Mouse (Mus musculus) T-helper 1 cell (primary cell): Measurements from ENCODE around the gene Aplf.
"Not testable (repeated sequence)": the region's sequence is repeated elsewhere in the genome, so short reads cannot be mapped to it uniquely, and the experiment has no call there.

Experiments
- in situ Hi-C: fragments of 300-600 bp; cut with MboI, MseI; formaldehyde crosslinking; loops from one replicate; pipeline ENCODE4 v1.15.1; 2025; ENCODE audit warnings: high pct_unique_total_duplicates

Gene Aplf

GRCm38 (mm10) chr6:87671771-87672517, at the start of gene Aplf:
TSS of gene Aplf (minus strand) at chr6:87672193.
- in situ Hi-C loops: no loop called here

DNA sequence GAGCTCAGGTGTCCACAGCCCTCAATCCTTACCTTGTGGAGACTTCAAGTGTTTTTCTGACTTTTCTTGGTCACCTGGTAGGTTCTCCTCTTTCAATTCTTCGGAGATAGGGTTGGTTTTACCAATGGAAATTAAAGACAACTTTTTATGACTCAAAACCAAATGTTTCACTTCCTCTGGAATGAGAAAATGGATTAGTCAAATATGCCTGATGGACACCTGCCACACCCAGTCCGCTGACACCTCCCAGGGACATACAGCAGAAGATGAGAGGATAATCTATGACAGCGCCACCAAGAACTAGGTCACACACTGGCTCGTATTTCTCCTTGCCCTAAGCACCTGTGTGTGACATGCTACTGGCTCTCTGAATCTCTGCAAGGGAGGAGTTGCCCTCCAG, 42.1 kb upstream of the Aplf start:
- in situ Hi-C loops: no loop called here

DNA sequence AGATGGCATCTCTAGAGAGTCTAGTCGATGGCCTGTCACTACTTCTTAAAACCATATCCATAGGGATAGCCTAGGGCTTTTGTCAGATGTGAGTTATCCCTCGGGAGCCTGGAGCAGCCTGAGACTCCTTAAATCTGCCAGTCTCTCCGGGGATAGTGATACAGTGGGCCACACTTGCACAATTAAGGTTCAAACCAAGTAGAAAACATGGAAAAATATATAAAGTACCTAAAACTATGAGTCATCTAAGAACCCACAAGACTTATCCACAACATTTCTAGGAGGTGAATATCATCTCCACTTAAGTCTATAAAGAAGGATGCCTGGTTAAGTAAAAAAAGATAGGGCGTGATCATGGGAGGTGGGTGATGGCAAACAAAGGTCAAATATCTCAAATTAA, 40.3 kb upstream of the Aplf start:
- in situ Hi-C loops: no loop called here

GRCm38 (mm10) chr6:87706246-87706645, 34.3 kb upstream of the Aplf start:
- in situ Hi-C loops: no loop called here

- in situ Hi-C loops: no loop called here
Measured at GRCm38 (mm10) chr6:87696544-87696943, 24.6 kb upstream of the Aplf start.

DNA sequence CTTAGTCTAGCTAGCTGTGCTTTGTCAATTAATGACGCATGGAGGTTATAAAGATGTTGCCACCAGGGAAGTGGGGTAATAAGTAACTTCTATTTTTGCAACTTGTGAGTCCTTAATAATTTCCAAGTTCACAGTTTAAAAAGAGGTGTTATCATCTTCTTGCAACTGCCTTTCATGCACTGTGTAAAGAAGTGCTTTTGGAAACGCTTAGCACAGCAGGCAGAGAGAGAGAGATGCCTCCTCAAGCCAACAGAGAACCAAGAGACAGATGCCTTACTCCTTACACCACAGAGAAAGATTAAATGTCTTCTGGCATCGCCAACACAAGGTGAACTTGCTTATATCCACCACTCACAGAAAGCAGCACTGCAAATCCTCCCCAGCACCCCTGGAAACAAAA, 24.0 kb upstream of the Aplf start:
- in situ Hi-C loops: no loop called here

DNA sequence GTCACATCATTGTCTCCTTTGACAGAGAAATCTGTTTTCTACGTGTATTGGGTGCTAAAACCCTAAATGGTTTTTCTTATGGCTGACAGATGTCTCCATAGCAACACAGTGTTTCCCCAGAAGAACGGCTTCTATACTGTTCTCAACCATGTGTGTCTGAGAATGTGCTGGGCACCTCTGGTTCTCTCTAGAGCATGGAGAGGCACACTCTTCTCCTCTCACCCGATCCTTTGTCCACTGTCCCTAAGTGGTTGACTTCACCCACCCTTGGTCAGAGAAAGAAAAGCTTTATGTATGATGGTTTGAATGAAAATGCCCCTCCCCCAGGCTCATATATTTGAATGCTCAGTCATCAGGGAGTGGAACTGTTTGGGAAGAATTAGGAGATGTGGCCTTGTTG, 8.4 kb upstream of the Aplf start:
- in situ Hi-C loops: no loop called here

DNA sequence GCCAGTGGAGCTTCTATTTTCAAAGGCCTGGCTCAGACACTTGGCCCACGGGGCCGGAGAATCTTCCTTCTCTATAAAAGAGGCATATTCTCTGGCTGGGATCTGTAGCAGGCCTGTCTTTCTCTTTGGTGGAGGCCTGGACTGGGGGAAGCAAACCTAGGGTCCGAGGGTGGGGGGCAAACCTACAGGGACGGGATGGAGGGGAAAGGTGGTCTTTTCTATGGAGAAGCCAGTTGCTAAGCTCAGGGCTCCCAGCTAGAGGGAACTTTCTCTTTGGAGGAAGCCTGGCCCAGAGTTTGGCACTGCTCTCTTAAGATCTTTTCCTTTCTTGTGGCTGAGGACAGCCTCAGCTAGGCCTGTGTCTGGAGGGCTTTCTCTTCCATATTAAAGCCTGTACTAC, 668 bp upstream of the Aplf start:
- in situ Hi-C loops: no loop called here

DNA sequence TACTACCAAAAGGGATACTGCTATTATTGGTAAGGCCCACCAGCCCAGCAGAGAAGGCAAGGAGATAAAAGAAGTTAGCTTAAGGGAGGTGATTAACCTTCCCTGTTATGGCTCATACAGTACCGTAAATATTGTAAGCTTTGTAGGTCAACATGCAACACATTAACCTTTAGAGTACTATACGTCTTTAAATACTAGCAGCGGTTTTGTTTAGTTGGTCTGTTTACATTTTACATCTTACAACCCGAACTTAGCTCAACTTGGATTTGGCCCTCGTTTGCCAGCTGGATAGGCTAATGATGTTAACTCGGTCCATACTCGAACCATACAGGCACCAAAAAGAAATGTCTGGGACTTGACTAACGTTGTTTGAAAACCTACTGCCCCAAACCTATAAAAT, 640 bp downstream of the Aplf start:
- in situ Hi-C loops: no loop called here

DNA sequence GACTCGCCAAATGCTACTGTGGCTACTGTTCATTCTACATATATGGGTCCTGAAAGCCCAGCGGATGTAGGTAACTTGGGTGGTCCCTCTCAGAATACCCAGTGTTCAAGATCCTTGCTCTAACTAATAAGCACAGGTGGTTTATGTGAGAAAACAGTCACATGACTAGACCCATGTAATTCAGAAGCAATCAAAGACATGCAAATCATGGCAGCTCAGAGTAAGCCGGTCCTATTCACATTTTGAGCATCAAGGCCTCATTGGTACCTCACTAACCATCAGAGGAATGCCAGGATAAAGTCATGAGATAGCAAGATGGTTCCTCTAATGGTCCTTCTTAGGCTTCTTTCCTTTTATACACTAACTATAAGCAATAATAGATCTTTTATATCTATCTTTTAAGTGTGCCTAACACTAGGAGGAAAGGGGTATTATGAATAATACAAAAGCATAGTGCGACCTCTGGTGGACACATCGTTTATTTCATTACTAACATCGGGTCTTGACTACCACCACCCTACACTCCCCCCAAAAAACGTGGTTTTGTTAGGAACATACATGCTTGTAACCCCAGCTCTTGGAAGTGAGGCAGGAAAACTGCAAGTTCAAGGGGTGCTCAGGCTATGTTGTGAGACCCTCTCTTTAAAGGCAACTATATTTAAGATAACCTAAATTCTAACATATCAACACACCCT, 2.0 kb downstream of the Aplf start:
- in situ Hi-C loops: no loop called here

DNA sequence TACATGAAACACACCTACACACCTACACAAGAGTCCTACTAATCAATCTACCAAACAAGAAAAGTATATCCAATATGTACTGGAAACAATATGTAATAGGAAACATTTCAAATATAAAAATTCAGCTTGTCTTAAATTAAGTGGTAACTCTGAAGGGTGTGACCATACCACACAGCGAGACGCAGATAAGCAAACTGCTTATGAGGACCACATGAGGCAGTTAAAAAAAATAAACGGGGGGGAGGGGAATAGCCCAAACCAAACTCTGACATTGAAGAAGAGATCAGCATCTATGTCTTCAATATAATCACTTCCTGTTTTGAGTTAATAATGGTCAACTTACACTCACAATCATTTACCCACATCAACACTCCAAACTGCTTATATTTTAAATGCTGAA, 3.3 kb downstream of the Aplf start:
- in situ Hi-C loops: no loop called here

DNA sequence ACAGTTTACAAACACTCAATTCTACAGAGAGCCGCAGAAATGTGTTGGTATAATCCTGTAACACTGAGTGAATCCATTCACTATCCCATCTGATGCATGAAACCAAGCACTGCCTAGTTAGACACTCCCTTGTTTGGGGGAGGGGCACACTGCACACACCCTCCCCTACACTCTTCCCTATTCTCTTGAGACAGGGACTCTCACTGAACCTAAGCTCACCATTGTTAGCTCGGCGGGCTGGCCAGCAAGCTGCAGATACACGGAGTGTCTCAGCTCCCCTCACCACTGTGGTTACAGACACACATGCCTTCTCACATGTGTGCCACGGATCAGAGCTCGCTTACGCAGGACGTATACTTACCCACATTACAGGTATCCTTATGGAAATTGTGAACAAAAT, 4.2 kb downstream of the Aplf start:
- in situ Hi-C loops: no loop called here

DNA sequence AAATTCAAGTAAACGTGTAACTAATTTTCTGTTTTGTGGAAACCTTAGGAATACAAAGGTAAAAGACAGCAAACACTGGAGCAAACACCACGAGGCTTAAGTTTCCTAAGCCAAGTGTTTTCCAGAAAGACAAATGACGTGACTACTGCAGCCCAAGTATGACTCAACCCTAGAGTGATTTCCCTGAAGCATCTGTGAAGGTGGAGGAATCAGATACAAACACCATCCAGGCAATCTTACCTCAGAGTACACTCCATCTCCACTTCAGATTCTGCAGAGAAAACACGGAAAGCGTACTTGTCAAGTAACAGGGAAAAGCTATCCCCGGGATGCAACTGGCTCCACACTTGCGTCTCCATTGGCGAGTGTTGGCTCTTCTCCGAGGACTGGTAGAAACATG, 8.5 kb downstream of the Aplf start:
- in situ Hi-C loops: no loop called here

- in situ Hi-C loops: no loop called here
Measured at GRCm38 (mm10) chr6:87662197-87662596, 9.8 kb downstream of the Aplf start.

GRCm38 (mm10) chr6:87661707-87662106, 10.3 kb downstream of the Aplf start:
- in situ Hi-C loops: no loop called here

DNA sequence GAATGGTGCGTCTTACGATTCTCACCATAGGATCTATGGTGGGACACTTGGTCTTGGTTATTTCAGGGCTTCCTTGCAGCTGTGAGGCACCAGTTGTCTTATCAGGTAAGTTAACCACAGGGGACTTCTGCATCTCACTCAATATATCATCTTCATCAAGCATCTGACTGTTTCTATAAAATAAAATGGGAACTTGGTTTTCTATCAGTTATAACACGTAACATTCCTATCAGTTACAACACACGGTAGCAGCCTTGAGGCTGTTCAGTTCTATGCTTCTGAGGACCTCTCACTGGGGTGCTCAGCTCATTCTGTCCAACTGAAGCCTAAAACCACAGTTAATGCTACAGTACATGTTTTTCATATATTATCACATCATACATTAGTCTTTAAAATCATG, 13.2 kb downstream of the Aplf start:
- in situ Hi-C loops: no loop called here

DNA sequence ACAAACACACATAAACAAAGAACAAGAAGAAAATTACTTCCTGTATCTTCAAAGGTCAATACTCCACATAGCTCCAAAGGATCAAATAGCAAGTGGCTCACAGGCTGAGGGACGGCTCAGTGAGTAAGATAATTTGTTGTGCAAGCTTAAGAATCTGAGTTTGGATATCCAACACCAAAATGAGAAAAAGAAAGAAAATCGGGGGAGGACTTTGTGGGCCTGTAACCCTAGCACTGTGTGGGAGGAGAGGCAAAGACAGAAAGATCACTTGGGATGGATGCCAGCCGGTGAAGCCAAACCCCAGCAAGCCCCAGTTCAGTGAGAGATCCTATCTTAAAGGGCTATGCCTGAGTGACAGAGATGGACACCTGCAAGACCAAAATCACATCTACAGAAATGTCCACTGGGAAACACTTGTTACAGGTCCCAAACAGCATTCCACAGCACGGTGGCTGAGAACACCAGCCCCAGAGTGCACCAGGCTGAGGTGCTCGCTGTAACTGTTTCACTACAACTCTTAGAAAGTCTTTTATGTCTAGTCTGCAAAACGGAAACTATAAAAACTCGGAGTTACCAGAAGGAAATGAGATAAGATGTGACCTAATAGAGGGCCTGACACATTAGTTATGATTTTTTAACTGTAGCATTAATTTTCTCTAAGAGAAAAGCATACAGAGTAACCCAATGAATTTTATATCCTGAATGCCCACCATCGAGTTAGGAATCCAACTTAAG, 17.9 kb downstream of the Aplf start:
- in situ Hi-C loops: no loop called here

DNA sequence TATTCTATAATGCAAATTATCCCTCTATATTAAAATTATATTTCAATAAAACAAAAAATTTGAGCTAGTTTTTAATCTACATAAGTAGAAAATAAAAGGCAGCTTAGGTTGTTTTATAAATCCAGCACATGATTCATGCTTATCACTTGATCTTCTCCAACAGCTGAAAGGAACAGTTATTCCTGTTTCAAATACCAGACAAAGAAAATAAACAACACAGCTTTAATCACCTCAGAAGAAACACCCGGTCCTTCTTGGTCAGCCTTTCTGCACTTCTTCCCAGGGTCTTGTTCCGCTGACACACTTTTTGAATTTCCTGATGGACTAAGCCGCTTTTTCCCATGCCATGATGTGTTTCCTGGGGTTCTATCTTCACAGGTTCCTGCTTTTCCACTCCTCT, 18.5 kb downstream of the Aplf start:
- in situ Hi-C loops: no loop called here

DNA sequence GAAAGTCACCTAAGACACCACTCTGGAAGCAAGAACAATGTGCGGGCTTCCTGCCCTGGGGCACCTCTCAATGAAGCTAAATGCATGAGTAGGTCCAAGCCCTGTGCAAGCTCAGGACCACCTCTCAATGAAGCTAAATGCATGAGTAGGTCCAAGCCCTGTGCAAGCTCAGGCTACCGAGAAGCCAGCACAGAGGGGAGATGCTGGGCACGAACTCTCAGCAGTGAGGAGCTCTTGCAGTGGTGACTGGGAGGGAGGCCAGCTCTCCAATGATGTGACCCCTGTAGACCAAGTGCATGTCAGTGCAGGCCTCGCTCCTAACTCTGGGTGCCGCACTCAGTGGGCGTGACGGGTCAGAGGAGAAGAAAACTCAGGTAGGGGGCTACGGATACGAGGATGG, 19.3 kb downstream of the Aplf start:
- in situ Hi-C loops: no loop called here

GRCm38 (mm10) chr6:87651787-87652186, 20.2 kb downstream of the Aplf start:
- in situ Hi-C loops: no loop called here

GRCm38 (mm10) chr6:87638134-87638660, 33.8 kb downstream of the Aplf start:
- in situ Hi-C loops: no loop called here

DNA sequence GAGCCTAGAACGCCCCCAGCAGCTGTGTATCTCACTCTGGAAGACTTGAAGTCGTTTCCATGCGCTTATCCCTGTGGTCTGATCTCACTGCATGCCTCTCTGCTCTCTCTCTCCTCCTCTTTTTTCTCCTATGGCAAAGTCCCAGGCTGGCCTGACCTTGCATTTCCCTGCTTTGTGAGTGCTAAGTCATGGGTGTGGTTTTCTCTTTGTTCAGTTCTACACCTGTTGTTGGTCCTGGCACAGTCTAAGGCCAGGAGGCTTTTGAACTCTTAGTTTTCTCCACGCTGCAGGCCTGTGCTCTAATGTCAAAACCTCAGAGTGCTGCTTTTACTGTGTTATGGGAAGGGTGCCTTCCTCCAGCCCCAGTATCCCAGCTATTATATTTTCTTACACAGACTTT, 39.8 kb downstream of the Aplf start:
- in situ Hi-C loops: no loop called here

DNA sequence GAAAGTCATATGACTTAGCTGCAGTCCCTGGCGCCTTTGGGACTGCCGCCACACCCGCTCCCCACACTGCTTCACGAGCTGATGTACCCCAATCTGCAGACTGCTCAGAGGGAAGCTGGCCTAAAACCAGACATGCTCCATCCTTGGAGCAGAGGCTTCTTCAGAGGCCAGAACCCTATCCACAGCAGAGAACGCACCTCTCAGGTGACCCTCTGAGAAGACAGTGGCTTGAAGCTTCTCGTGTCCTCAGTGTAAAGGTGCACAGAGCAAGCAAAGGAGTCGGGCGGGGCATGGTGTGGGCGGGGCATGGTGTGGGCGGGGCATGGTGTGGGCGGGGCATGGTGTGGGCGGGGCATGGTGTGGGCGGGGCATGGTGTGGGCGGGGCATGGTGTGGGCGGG, 43.1 kb downstream of the Aplf start:
- in situ Hi-C loops: not testable (repeated sequence)
